Mouse (Mus musculus) ZHBTc4 (cell line): ENCODE data around the gene Cant1.
"Not testable (repeated sequence)": the region's sequence is repeated elsewhere in the genome, so short reads cannot be mapped to it uniquely, and the experiment has no call there.

Experiments
- DNase-seq: peaks from one replicate; pipeline ENCODE4 v3.0.0-alpha.2; 2011; ENCODE audit warnings: low read depth, low spot score

Cant1 gene

GRCm38 (mm10) chr11:118408051-118408740, 10.7 kb downstream of the Cant1 start:
- no peak for DNase-seq

DNA sequence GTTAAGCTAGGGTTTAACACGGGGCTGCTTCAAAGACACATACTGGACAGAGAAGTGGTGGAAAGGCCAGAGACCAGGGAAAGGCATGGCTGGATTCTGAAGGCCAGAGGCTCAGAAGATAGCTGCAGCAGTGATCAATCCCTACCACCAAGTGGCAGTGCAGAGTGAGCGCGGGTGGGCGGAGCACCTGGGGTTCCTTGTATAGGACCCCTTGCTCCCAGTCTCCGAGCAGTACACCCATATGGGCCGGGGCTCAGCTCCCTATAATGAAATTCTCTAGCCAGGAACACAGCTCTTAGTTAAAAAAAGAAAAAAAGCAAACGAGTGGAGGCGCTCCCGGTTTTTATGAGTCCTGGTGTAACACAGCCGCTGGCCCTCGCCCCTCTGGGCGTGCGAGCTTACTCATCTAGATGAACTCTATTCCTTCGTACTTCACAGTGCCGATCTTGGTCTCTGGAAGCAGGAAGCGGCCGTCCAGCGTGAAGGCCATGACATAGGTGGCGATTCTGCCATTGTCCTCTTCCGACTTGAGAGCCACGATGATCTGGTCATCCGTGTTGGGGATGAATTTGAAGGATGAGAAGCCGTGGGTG, 11.5 kb downstream of the Cant1 start:
- DNase-seq = peak; percentile 53

- no peak for DNase-seq
Measured at GRCm38 (mm10) chr11:118406521-118406920, 12.4 kb downstream of the Cant1 start.

DNA sequence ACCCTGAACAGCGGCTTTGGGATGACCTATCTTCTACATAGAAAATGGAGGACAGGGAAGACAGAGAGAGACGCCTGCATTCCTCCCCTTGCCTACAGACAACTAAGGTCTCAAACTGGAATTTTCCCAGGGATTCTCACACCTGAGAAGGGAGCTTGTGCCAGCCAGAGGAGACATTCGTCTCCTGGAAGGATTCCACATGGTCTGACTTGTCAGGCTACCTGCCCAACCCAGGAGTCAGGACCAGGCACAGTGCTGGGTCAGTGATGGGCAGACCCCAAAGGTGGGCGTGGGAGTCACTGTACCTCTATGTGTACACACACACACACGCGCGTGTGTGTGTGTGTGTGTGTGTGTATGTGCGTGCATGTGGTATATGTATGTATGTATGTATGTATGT, 13.6 kb downstream of the Cant1 start:
- DNase-seq = no peak

DNA sequence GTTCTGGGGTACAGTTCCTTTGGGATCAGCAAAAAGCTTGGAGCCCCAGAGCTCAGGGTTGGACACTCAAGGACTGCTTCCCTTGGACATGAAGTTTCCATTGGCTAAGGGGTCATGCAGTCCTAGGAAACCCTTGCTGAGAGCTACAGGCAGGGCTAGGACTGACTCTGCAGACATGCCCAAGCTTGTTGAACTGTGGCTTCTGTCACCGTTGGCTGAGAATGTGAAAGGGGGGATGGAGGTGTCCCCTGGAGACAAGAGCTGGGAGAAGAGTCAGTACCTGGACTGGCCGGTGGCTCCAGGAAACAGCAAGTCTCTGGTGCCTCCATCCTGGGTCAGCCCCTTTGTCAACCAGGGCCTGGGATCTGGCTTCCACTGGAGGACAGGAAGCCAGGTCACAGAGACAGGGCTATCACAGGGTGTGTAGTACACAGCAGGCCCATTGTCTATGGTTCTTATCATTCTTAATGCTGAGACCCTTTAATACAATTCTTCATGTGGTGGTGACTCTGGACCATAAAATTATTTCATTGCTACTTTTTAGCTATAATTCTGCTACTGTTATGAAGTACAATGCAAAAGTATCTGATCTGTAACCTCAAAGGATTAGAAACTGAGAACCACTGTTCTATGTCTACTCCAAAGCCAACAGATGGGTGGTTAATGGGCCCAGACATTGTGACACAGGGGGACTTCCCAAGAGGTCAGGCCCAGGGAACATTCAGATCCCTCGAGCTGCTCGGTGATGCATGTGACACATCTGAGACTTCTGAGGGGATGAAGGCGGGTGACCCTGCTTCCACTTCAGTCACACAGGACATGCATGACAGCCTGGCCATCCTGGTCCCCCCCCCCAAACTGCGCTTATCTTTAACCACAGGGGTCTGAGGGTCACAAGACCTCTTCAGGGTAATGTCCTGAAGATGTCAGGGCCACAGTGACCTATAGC, 14.7 kb downstream of the Cant1 start:
- DNase-seq = no peak

DNA sequence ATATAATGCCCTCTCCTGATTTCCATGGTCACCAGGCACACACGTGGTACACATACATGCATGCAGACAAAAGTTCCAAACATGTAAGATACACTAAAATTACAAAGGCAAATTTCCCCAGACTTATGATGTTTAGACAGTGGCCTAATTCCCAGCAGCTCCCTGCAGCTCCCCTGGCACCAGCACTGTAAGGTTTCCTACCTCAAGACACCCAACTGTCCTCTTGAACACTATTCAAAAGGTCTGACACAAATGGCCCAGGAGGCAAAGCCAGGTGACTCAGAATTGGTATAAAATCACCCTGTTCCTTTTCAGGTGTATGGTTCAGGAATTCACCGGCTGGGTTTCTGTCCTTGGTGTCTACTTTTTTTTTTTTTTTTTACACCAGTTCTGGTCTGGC, 15.7 kb downstream of the Cant1 start:
- no peak for DNase-seq

GRCm38 (mm10) chr11:118401760-118402280, 17.1 kb downstream of the Cant1 start, which contains the start of gene Lgals3bp:
Gene Lgals3bp (minus strand): TSS chr11:118402092.
- no peak for DNase-seq

- no peak for DNase-seq
Measured at GRCm38 (mm10) chr11:118401195-118401594, 17.7 kb downstream of the Cant1 start.

DNA sequence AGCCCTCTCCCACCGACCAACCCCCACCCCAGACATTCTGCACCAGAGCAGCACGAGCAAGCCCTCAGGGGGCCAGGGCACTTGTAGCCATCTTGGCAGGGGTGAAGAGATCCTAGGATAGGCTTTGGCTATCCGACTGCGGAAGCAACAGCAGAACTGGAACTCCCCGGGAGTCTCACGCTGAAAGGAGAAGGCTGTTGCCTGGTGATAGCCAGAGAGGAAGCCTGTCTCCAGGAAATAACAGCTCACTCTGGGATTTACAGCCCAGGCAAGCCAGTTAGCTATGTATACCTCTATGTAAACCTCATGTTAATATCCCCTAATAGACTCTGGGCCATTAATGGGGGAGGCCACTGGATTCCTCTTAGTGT, 18.3 kb downstream of the Cant1 start:
- peak; percentile 20 for DNase-seq

DNA sequence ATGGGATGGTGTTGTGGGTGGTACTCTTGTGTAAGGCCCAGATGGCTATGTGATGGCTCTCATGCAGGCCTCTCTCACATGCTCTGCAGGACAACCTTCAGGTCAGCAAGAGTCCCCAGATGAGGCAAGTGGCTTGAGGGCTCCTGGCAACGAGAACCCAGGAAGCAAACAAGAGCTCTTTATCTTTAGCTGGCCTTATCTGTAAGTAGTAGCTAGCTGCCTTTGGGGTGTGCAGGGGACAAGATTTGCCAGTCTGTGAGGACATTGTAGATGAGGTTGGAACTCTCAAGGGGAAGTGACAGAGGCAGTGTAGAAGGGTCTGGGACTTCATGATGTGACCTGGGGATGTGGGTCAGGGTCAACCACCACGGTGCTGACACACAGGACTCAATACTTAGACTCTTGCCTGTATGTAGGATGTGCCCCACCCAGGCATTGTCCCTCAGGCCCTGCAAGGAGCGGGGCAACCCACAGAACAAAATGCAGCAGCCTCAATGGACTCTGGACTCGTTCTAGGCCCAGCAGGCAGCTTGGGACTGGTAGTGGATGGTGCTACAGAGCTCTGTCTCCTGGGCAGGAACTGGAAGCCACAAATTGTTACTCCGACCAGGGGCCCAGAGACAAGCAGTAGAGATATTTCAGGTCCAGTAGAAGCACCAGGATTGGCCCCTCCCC, 18.9 kb downstream of the Cant1 start:
- DNase-seq = no peak

GRCm38 (mm10) chr11:118397806-118398530, 20.9 kb downstream of the Cant1 start:
- no peak for DNase-seq

DNA sequence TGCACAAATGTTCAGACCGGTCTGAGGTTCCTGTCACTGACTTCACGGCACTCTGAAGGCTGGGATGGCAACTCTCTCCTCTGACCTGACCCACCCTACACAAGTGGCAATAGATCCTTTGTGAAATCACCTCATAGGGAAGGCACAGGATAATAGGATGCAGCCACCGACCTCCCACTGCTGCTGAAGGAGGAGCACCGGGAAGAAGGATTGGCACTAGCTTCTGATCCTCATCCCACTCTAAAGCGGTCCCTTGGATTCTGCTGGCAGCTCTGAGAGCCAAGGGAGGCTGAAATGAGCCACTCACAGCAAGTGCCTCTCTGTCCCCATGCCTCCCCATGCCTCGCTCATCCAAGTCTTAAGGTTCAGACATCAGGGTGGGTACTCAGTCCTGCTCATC, 24.3 kb downstream of the Cant1 start:
- DNase-seq = no peak

GRCm38 (mm10) chr11:118393991-118394390, 24.9 kb downstream of the Cant1 start:
- no peak for DNase-seq

DNA sequence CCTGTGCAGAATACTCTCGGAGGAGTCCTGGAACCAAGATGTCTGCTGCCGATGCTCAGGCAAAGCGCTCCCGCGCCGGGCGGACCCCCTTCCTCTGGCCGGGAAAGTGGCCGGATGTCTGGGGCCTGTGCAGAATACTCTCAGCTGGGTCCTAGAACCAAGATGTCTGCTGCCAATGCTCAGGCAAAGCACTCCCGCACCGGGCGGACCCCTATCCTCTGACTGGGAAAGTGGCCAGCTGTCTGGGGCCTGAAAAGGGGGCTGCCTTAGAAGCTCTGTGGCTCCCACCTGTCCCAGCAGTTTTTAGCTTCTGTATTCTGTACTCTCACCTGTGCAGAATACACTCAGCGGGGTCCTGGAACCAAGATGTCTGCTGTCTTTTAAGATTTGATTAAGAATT, 31.1 kb downstream of the Cant1 start:
- not testable (repeated sequence) for DNase-seq

GRCm38 (mm10) chr11:118379251-118380009, 39.5 kb downstream of the Cant1 start:
- peak; percentile 83 for DNase-seq

DNA sequence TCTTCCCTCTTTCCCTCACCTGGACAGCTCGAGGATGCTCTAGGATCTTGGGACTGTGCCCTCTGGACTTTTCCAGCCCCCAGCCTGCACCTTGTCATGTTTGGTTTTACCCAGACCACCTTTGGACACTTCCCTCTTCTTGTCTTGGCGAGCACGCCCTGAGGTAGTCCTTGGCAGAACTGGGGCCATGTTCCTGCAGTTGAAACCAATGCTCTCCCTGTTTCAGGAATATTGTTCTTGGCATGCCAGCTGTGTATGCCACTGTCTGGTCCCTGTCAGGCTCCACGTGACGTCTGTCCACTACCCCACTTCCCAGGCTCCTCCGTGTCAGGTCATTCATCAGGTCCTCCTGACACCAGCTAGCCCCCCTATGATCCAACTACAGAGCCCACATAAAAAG, 40.2 kb downstream of the Cant1 start:
- DNase-seq = no peak

DNA sequence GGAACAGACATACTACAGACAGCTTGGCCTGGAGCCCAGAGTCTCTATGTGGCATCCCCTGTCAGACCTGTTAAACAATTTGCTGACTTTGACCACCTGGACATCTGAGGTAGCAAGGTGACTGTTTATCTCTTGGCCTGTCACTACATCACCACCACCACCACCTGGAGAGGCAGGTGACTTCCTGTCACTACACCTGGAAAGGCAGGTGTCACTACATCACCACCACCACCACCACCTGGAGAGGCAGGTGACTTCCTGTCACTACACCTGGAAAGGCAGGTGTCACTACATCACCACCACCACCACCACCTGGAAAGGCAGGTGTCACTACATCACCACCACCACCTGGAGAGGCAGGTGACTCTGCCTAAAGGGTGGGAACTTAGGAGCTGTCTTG, 42.6 kb downstream of the Cant1 start:
- not testable (repeated sequence) for DNase-seq

DNA sequence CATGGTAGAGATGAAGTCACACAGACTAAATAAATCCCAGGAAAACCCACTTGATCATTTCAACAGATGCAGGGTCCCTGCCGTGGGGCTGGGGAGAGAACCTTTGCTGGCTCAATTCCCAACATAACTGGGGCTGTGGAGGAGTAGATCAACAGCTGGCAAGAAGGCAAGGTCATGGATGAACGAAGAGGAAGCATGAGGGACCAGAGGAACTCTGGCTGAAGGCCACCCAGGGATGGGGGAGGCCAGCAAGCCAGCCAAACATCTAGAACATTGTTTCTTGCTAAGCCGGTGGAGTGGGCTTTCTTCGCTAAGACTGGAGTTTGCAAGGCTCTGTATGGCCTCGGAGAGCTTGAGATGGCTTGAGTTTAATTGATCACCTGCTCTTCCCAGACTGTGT, 43.0 kb downstream of the Cant1 start:
- no peak for DNase-seq

- DNase-seq = no peak
Measured at GRCm38 (mm10) chr11:118375461-118375860, 43.4 kb downstream of the Cant1 start.

DNA sequence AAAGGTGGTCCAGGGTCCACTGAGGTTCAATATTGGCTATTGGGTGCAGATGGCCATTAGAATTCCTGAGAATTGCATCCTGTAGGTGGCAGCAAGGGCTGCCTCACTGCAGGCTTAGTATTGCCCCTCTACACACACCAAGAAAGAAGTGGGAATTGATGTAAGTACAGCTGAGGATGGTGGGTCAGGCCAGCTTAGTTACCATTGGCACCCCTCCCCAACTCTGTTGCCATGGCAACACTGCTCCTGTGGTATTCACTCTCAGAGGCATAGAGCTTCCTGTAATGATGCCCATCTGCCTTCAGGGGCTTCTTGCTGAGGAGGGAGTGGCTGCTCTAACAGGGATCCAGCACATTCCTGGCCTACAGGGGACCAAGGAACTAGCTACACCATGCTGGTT, 43.9 kb downstream of the Cant1 start:
- DNase-seq = peak; percentile 50
